ENCODE assay signal across 8 mouse cellular contexts in genomic region chr13:55478036-55478435, GRCm38 (mm10). TPM values are rescaled to one million over a fixed set of nuclear protein-coding genes. Genes with fewer than 3 reads are reported as not detected.
A peak's percentile ranks its signal among the peaks of the same experiment; 100 is the strongest.
DNase-seq lines count a peak whose midpoint lies in the region; ATAC-seq and TF ChIP-seq lines count a peak whose summit lies in the region.

No protein-coding gene starts in this region.

- DNase-seq in lung, adult 2 months = no peak
- no peak for DNase-seq in lung, postnatal 25 days (ENCODE audit: low spot score)
- no peak for DNase-seq in gastrocnemius, adult 18-20 months (ENCODE audit: low spot score)
- DNase-seq in cerebellum, adult 18-20 months = no peak

- H3K9me3 ChIP-seq in forebrain, embryonic 12.5 days = no peaks in the 10 kb centered on the region
- no peaks in the 10 kb centered on the region for H3K9me3 ChIP-seq in forebrain, embryonic 13.5 days (replicated peaks)
- H3K9me3 ChIP-seq in midbrain, embryonic 13.5 days = no peaks in the 10 kb centered on the region

- ATAC-seq in forebrain, embryonic 12.5 days (ENCODE audit: low FRiP score) = no peak
- no peak for ATAC-seq in forebrain, embryonic 13.5 days
- no peak for ATAC-seq in midbrain, embryonic 13.5 days

- H3K4me3 ChIP-seq in forebrain, embryonic 12.5 days (replicated peaks) = no peak overlapping the region
- no peak overlapping the region for H3K4me3 ChIP-seq in forebrain, embryonic 13.5 days
- no peak overlapping the region for H3K4me3 ChIP-seq in lung, adult 2 months (replicated peaks; ENCODE audit: extremely low read depth, low read depth, low read length)
- no peak overlapping the region for H3K4me3 ChIP-seq in bone marrow, adult 2 months (replicated peaks; ENCODE audit: control insufficient read depth, low read depth, low read length)
- no peak overlapping the region for H3K4me3 ChIP-seq in midbrain, embryonic 13.5 days (replicated peaks)

- TF ChIP-seq POLR2A in lung, adult 2 months (IDR thresholded peaks at IDR 0.05; ENCODE audit: borderline replicate concordance, extremely low read depth, low read depth, low read length) = no peak
- TF ChIP-seq POLR2A in bone marrow, adult 2 months (IDR thresholded peaks at IDR 0.05; ENCODE audit: borderline replicate concordance, control insufficient read depth, low read depth, low read length) = no peak

- 48% methylated on average over 5 of the region's 5 CpGs for WGBS in forebrain, embryonic 12.5 days
- WGBS in forebrain, embryonic 13.5 days = 50% methylated on average over 5 of the region's 5 CpGs
- 64% methylated on average over 5 of the region's 5 CpGs for WGBS in lung, adult 2 months
- 62% methylated on average over 5 of the region's 5 CpGs for WGBS in bone marrow, adult 2 months
- 54% methylated on average over 5 of the region's 5 CpGs for WGBS in midbrain, embryonic 13.5 days

- H3K27me3 ChIP-seq in forebrain, embryonic 12.5 days = no peaks in the 10 kb centered on the region
- no peaks in the 10 kb centered on the region for H3K27me3 ChIP-seq in forebrain, embryonic 13.5 days
- no peaks in the 10 kb centered on the region for H3K27me3 ChIP-seq in midbrain, embryonic 13.5 days

- no peak overlapping the region for H3K4me2 ChIP-seq in forebrain, embryonic 12.5 days
- no peak overlapping the region for H3K4me2 ChIP-seq in forebrain, embryonic 13.5 days
- no peak overlapping the region for H3K4me2 ChIP-seq in midbrain, embryonic 13.5 days (replicated peaks)

- H3K27ac ChIP-seq in forebrain, embryonic 12.5 days = 0 out of 2 replicates have a peak overlapping the region, but pooled peaks have one; percentile 8
- no peak overlapping the region for H3K27ac ChIP-seq in forebrain, embryonic 13.5 days
- no peak overlapping the region for H3K27ac ChIP-seq in bone marrow, adult 2 months (ENCODE audit: control insufficient read depth, insufficient read depth, low read depth, low read length, poor library complexity)
- peak overlapping the region; percentile 47; the same call in 1 of the 2 replicates for H3K27ac ChIP-seq in midbrain, embryonic 13.5 days

- H3K36me3 ChIP-seq in forebrain, embryonic 12.5 days (replicated peaks) = peaks cover 96% of the 10 kb centered on the region
- peaks cover 99% of the 10 kb centered on the region for H3K36me3 ChIP-seq in forebrain, embryonic 13.5 days (ENCODE audit: poor library complexity, severe bottlenecking)
- peaks cover 99% of the 10 kb centered on the region for H3K36me3 ChIP-seq in midbrain, embryonic 13.5 days

- H3K4me1 ChIP-seq in forebrain, embryonic 12.5 days = peaks cover 41% of the 10 kb centered on the region
- peaks cover 50% of the 10 kb centered on the region for H3K4me1 ChIP-seq in forebrain, embryonic 13.5 days
- H3K4me1 ChIP-seq in lung, adult 2 months (ENCODE audit: control insufficient read depth, insufficient read depth, low read length) = peaks cover 4% of the 10 kb centered on the region
- peaks cover 5% of the 10 kb centered on the region for H3K4me1 ChIP-seq in bone marrow, adult 2 months (ENCODE audit: control insufficient read depth, insufficient read depth, low read length)
- peaks cover 61% of the 10 kb centered on the region for H3K4me1 ChIP-seq in midbrain, embryonic 13.5 days (replicated peaks)

- no peak overlapping the region for H3K9ac ChIP-seq in forebrain, embryonic 12.5 days
- no peak overlapping the region for H3K9ac ChIP-seq in forebrain, embryonic 13.5 days
- H3K9ac ChIP-seq in midbrain, embryonic 13.5 days (replicated peaks) = no peak overlapping the region

- peak; percentile 68 for TF ChIP-seq CTCF in lung, adult 2 months (IDR thresholded peaks at IDR 0.05; ENCODE audit: insufficient read depth, low read length)
- TF ChIP-seq CTCF in bone marrow, adult 2 months (IDR thresholded peaks at IDR 0.05; ENCODE audit: control insufficient read depth, insufficient read depth, low read length) = peak; percentile 49; the same call in 1 of the 2 replicates

RNA-seq across cellular contexts. Expression of gene Dbn1, which starts 9.9 kb away (rescaled TPM):
- polyA plus RNA-seq in forebrain, embryonic 12.5 days (2016; fragmentation: Nextera tagmentation; extraction: Ambion mirVana) = 591 and 654 TPM in 2 replicates
- polyA plus RNA-seq in forebrain, embryonic 13.5 days (2015; fragmentation: Nextera tagmentation; extraction: Ambion mirVana) = 639 and 641 TPM in 2 replicates
- polyA plus RNA-seq in lung, adult 2 months (2012; rRNA removed) = 20.6 and 21.6 TPM in 2 replicates
- polyA plus RNA-seq in bone marrow, adult 2 months (2011; ENCODE audit: insufficient read depth, insufficient read length, low replicate concordance, missing spikeins) = 2.2 and 3.5 TPM in 2 replicates
- 655 and 674 TPM in 2 replicates for polyA plus RNA-seq in midbrain, embryonic 13.5 days (2015; fragmentation: Nextera tagmentation; extraction: Ambion mirVana)
- 1 to 10 TPM; 4.0 to 6.2 TPM for total RNA-seq in gastrocnemius, adult 18-20 months (2021)

RNA-seq across cellular contexts. Expression of gene Prr7, which starts 14.0 kb away (rescaled TPM):
- polyA plus RNA-seq in forebrain, embryonic 12.5 days (2016; fragmentation: Nextera tagmentation; extraction: Ambion mirVana) = 1.7 and 2.7 TPM in 2 replicates
- polyA plus RNA-seq in forebrain, embryonic 13.5 days (2015; fragmentation: Nextera tagmentation; extraction: Ambion mirVana) = 1.6 and 2.2 TPM in 2 replicates
- polyA plus RNA-seq in lung, adult 2 months (2012; rRNA removed) = 5.6 and 9.6 TPM in 2 replicates
- polyA plus RNA-seq in bone marrow, adult 2 months (2011; ENCODE audit: insufficient read depth, insufficient read length, low replicate concordance, missing spikeins) = 3.1 and 4.1 TPM in 2 replicates
- polyA plus RNA-seq in midbrain, embryonic 13.5 days (2015; fragmentation: Nextera tagmentation; extraction: Ambion mirVana) = 2.3 and 2.8 TPM in 2 replicates
- under 1 TPM in 1 of 2 experiments, not detected in 1; 0.21 TPM for total RNA-seq in gastrocnemius, adult 18-20 months (2021)

RNA-seq across cellular contexts. Expression of gene Grk6, which starts 33.2 kb away (rescaled TPM):
- polyA plus RNA-seq in forebrain, embryonic 12.5 days (2016; fragmentation: Nextera tagmentation; extraction: Ambion mirVana) = 54.2 and 58.1 TPM in 2 replicates
- polyA plus RNA-seq in forebrain, embryonic 13.5 days (2015; fragmentation: Nextera tagmentation; extraction: Ambion mirVana) = 24.9 and 26.9 TPM in 2 replicates
- 45.2 and 55.5 TPM in 2 replicates for polyA plus RNA-seq in lung, adult 2 months (2012; rRNA removed)
- polyA plus RNA-seq in bone marrow, adult 2 months (2011; ENCODE audit: insufficient read depth, insufficient read length, low replicate concordance, missing spikeins) = 64.8 and 109 TPM in 2 replicates
- polyA plus RNA-seq in midbrain, embryonic 13.5 days (2015; fragmentation: Nextera tagmentation; extraction: Ambion mirVana) = 26.8 and 35.7 TPM in 2 replicates
- total RNA-seq in gastrocnemius, adult 18-20 months (2021) = 10 to 100 TPM in 1 of 2 experiments, 1 to 10 TPM in 1; 8.6 to 10.4 TPM

RNA-seq across cellular contexts. Expression of gene Pdlim7, which starts 35.4 kb away (rescaled TPM):
- polyA plus RNA-seq in forebrain, embryonic 12.5 days (2016; fragmentation: Nextera tagmentation; extraction: Ambion mirVana) = 139 and 147 TPM in 2 replicates
- polyA plus RNA-seq in forebrain, embryonic 13.5 days (2015; fragmentation: Nextera tagmentation; extraction: Ambion mirVana) = 152 and 157 TPM in 2 replicates
- 72.1 and 80.5 TPM in 2 replicates for polyA plus RNA-seq in lung, adult 2 months (2012; rRNA removed)
- 21.9 and 89.6 TPM in 2 replicates for polyA plus RNA-seq in bone marrow, adult 2 months (2011; ENCODE audit: insufficient read depth, insufficient read length, low replicate concordance, missing spikeins)
- polyA plus RNA-seq in midbrain, embryonic 13.5 days (2015; fragmentation: Nextera tagmentation; extraction: Ambion mirVana) = 145 and 159 TPM in 2 replicates
- total RNA-seq in gastrocnemius, adult 18-20 months (2021) = 100 to 1,000 TPM; 450 to 533 TPM

RNA-seq across cellular contexts. Expression of gene Dok3, which starts 51.1 kb away (rescaled TPM):
- 3.3 and 3.7 TPM in 2 replicates for polyA plus RNA-seq in forebrain, embryonic 12.5 days (2016; fragmentation: Nextera tagmentation; extraction: Ambion mirVana)
- 2.1 and 3.7 TPM in 2 replicates for polyA plus RNA-seq in forebrain, embryonic 13.5 days (2015; fragmentation: Nextera tagmentation; extraction: Ambion mirVana)
- polyA plus RNA-seq in lung, adult 2 months (2012; rRNA removed) = 39.8 TPM in 2 replicates
- 80.8 and 191 TPM in 2 replicates for polyA plus RNA-seq in bone marrow, adult 2 months (2011; ENCODE audit: insufficient read depth, insufficient read length, low replicate concordance, missing spikeins)
- polyA plus RNA-seq in midbrain, embryonic 13.5 days (2015; fragmentation: Nextera tagmentation; extraction: Ambion mirVana) = 4.3 and 4.7 TPM in 2 replicates
- total RNA-seq in gastrocnemius, adult 18-20 months (2021) = 1 to 10 TPM in 1 of 2 experiments, under 1 TPM in 1; 0.93 to 1.0 TPM

Comparison
In these comparisons a context has a peak if more than half of its experiments do, and no peak if none do; other contexts are left out.
1. H3K27ac ChIP-seq: peak in forebrain, embryonic 12.5 days (single experiment) and midbrain, embryonic 13.5 days (single experiment); none in forebrain, embryonic 13.5 days (single experiment) and bone marrow, adult 2 months (single experiment).
2. RNA of gene Dbn1, which starts 9.9 kb away (polyA plus RNA-seq): 655 to 674 TPM in midbrain, embryonic 13.5 days, 639 to 641 TPM in forebrain, embryonic 13.5 days and 591 to 654 TPM in forebrain, embryonic 12.5 days; 20.6 to 21.6 TPM in lung, adult 2 months and 2.2 to 3.5 TPM in bone marrow, adult 2 months; every median in the first group is over 10 times any median in the second.